Mouse (Mus musculus): ENCODE data around the gene Prlh. TPM values are rescaled to one million over a fixed set of nuclear protein-coding genes. Genes with fewer than 3 reads are reported as not detected.

The Prlh gene
- polyA plus RNA-seq, 2 experiments, result not detected

DNA sequence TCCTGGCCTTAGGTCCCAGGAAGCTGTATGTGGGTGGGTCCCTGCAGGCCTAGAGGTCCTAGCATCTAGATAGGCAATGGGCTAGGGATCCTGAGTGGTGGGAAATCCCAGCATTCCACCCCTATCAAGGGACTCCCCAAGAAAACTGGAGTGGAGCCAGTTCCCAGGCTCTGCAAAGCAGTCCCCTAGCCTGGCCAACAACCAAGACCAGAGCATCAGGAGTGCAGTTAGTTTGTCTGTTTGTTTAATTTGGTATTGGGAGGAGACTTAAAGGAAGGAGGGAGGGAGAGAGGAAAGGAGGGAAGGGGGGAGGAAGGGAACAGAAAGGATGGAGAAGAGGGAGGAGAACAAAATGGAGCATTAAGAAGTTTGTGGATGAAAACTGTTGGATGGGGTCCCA, 43.7 kb upstream of the Prlh start:
- Histone ChIP-seq H3K4me1 (replicated peaks; ENCODE audit: control insufficient read depth in 2 of 2, insufficient read depth in 2 of 2, low read length in 1 of 2) (no peaks in the 10 kb centered on the region), H3K9ac (replicated peaks) (no peak overlapping the region), H3K4me3 (ENCODE audit: insufficient read depth in 1 of 2, low read depth in 2 of 2, low read length in 2 of 2) (no peak overlapping the region), H3K27ac (no peak overlapping the region), H3K27me3 (ENCODE audit: control insufficient read depth, insufficient read depth, low read length) (no peaks in the 10 kb centered on the region), H3K36me3 (replicated peaks; ENCODE audit: control insufficient read depth, insufficient read depth, low read depth) (no peaks in the 10 kb centered on the region), H3K9me3 (ENCODE audit: control insufficient read depth, low read length) (no peaks in the 10 kb centered on the region), H3K4me2 (ENCODE audit: low read depth) (no peak overlapping the region)
- ATAC-seq (ENCODE audit: insufficient read depth) (no peak), DNase-seq (ENCODE audit: low read depth in 3 of 3, low spot score in 3 of 3) (no peak)
- no peak for TF ChIP-seq EP300 (IDR thresholded peaks at IDR 0.05; ENCODE audit: low read depth)
- no peak for TF ChIP-seq CTCF (IDR thresholded peaks at IDR 0.05; ENCODE audit: low read depth)

DNA sequence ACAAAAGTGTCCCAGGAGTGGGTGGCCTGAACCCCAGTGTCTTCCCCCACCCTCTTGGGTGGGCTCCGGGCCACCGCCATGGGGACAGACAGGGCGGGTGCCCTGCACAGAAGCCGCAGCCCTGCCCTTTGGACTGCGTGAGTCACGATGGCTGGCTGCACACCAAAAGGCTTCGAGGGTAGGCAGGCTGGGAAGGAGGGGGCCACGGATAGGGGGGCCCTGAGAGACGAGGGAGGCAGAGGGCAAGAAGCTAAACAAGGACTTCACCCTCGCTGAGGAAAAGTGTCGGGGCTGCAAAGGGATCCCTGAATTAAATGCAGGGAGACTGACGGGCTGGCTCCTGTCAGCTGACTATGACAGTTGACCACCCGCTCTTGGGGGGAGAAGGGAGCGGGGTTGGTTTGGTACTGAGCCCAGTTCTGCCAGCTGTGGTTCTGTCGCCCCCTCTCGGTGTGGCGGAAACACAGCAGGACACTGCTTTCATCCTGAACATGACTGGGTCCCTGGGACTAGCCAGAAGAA, 43.2 kb upstream of the Prlh start:
- Histone ChIP-seq H3K4me3 (ENCODE audit: insufficient read depth in 1 of 2, low read depth in 2 of 2, low read length in 2 of 2) (no peak overlapping the region), H3K9ac (replicated peaks) (no peak overlapping the region)

DNA sequence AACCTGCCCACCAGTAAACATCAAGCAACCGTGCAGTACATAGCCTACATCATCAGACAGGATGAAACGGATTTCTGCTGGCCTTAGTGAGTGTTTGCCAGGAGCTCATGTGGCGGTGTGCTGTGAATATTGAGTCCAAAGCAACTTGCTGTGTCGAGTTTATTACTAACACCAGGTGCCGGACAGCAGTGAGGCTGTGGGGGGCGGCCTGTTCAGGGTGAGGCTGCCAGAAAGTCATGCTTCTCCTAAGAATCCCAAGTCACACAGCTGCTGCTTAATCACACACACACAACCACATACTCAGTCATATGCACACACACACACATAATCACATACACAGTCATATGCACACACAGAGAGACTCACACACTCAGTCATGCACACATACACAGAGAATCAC, 39.7 kb upstream of the Prlh start:
- whole genome bisulfite sequencing (ENCODE audit: insufficient replicate concordance), result 57% methylated on average over 6 of the region's 6 CpGs
- no peak overlapping the region for H3K27ac ChIP-seq
- ATAC-seq (ENCODE audit: insufficient read depth), result no peak

More for the DNA sequence above, 43.2 kb upstream of the Prlh start:
- Histone ChIP-seq H3K27ac (no peak overlapping the region), H3K4me1 (replicated peaks; ENCODE audit: control insufficient read depth in 2 of 2, insufficient read depth in 2 of 2, low read length in 1 of 2) (no peaks in the 10 kb centered on the region), H3K9me3 (ENCODE audit: control insufficient read depth, low read length) (no peaks in the 10 kb centered on the region), H3K27me3 (ENCODE audit: control insufficient read depth, insufficient read depth, low read length) (no peaks in the 10 kb centered on the region), H3K36me3 (replicated peaks; ENCODE audit: control insufficient read depth, insufficient read depth, low read depth) (no peaks in the 10 kb centered on the region), H3K4me2 (ENCODE audit: low read depth) (no peak overlapping the region)
- ATAC-seq (ENCODE audit: insufficient read depth), result no peak
- 39% methylated on average over 17 of the region's 17 CpGs for WGBS (ENCODE audit: insufficient replicate concordance)
- TF ChIP-seq CTCF (IDR thresholded peaks at IDR 0.05; ENCODE audit: low read depth), result 0 out of 2 replicates have a peak, but pooled peaks have one; percentile 23
- no peak for TF ChIP-seq EP300 (IDR thresholded peaks at IDR 0.05; ENCODE audit: low read depth)
- no peak for DNase-seq (ENCODE audit: low read depth in 3 of 3, low spot score in 3 of 3)

GRCm38 (mm10) chr1:90914948-90915569, 37.8 kb upstream of the Prlh start, which contains the start of gene Mlph:
Gene Mlph, plus strand, starts transcription at chr1:90915085.
- TF ChIP-seq EP300 (IDR thresholded peaks at IDR 0.05; ENCODE audit: low read depth), result no peak
- Histone ChIP-seq H3K27me3 (ENCODE audit: control insufficient read depth, insufficient read depth, low read length) (no peaks in the 10 kb centered on the region), H3K36me3 (replicated peaks; ENCODE audit: control insufficient read depth, insufficient read depth, low read depth) (no peaks in the 10 kb centered on the region), H3K9me3 (ENCODE audit: control insufficient read depth, low read length) (no peaks in the 10 kb centered on the region), H3K4me1 (replicated peaks; ENCODE audit: control insufficient read depth in 2 of 2, insufficient read depth in 2 of 2, low read length in 1 of 2) (no peaks in the 10 kb centered on the region), H3K4me2 (ENCODE audit: low read depth) (0 out of 2 replicates have a peak within 1 kb of the TSS, but pooled peaks have one; percentile 11), H3K27ac (no peak within 1 kb of the TSS), H3K4me3 (ENCODE audit: insufficient read depth in 1 of 2, low read depth in 2 of 2, low read length in 2 of 2) (no peak within 1 kb of the TSS), H3K9ac (replicated peaks) (no peak within 1 kb of the TSS)
- ATAC-seq (ENCODE audit: insufficient read depth) (no peak), DNase-seq (ENCODE audit: low read depth in 3 of 3, low spot score in 3 of 3) (no peak)
- WGBS (ENCODE audit: insufficient replicate concordance), result 9% methylated on average over 18 of the region's 18 CpGs

More for the DNA sequence above, 39.7 kb upstream of the Prlh start:
- no peak overlapping the region for H3K4me3 ChIP-seq (ENCODE audit: insufficient read depth in 1 of 2, low read depth in 2 of 2, low read length in 2 of 2)
- no peaks in the 10 kb centered on the region for H3K4me1 ChIP-seq (replicated peaks; ENCODE audit: control insufficient read depth in 2 of 2, insufficient read depth in 2 of 2, low read length in 1 of 2)
- H3K27me3 ChIP-seq (ENCODE audit: control insufficient read depth, insufficient read depth, low read length), result no peaks in the 10 kb centered on the region
- no peak overlapping the region for H3K9ac ChIP-seq (replicated peaks)
- no peaks in the 10 kb centered on the region for H3K36me3 ChIP-seq (replicated peaks; ENCODE audit: control insufficient read depth, insufficient read depth, low read depth)
- no peaks in the 10 kb centered on the region for H3K9me3 ChIP-seq (ENCODE audit: control insufficient read depth, low read length)
- no peak overlapping the region for H3K4me2 ChIP-seq (ENCODE audit: low read depth)
- no peak for DNase-seq (ENCODE audit: low read depth in 3 of 3, low spot score in 3 of 3)
- TF ChIP-seq EP300 (IDR thresholded peaks at IDR 0.05; ENCODE audit: low read depth), result no peak
- TF ChIP-seq CTCF (IDR thresholded peaks at IDR 0.05; ENCODE audit: low read depth), result no peak

GRCm38 (mm10) chr1:90917509-90917908, 35.4 kb upstream of the Prlh start:
- TF ChIP-seq EP300 (IDR thresholded peaks at IDR 0.05; ENCODE audit: low read depth) (no peak), CTCF (IDR thresholded peaks at IDR 0.05; ENCODE audit: low read depth) (no peak)
- Histone ChIP-seq H3K4me3 (ENCODE audit: insufficient read depth in 1 of 2, low read depth in 2 of 2, low read length in 2 of 2) (no peak overlapping the region), H3K4me2 (ENCODE audit: low read depth) (no peak overlapping the region), H3K9me3 (ENCODE audit: control insufficient read depth, low read length) (no peaks in the 10 kb centered on the region), H3K4me1 (replicated peaks; ENCODE audit: control insufficient read depth in 2 of 2, insufficient read depth in 2 of 2, low read length in 1 of 2) (no peaks in the 10 kb centered on the region), H3K9ac (replicated peaks) (no peak overlapping the region), H3K27me3 (ENCODE audit: control insufficient read depth, insufficient read depth, low read length) (no peaks in the 10 kb centered on the region), H3K36me3 (replicated peaks; ENCODE audit: control insufficient read depth, insufficient read depth, low read depth) (no peaks in the 10 kb centered on the region), H3K27ac (no peak overlapping the region)
- ATAC-seq (ENCODE audit: insufficient read depth), result no peak
- DNase-seq (ENCODE audit: low read depth in 3 of 3, low spot score in 3 of 3), result no peak
- WGBS (ENCODE audit: insufficient replicate concordance), result 32% methylated on average over 6 of the region's 6 CpGs
